Mouse (Mus musculus) bone marrow macrophage, adult 2 months (primary cell): ENCODE data around the gene Commd7.

Experiments used
- CTCF ChIP-seq: IDR thresholded peaks from 2 replicates; pipeline ENCODE4 v1.5.1; 2012; ENCODE audit warnings: low read depth, mild to moderate bottlenecking, low read length, moderate library complexity
- POLR2A ChIP-seq: IDR thresholded peaks from 2 replicates; pipeline ENCODE4 v1.6.1; 2012; ENCODE audit warnings: mild to moderate bottlenecking, low read depth, low read length, borderline replicate concordance

GRCm38 (mm10) chr2:153597626-153598025 lies 35.0 kb downstream of the Commd7 start:
- TF ChIP-seq POLR2A (no peak), CTCF (no peak)
